Mouse (Mus musculus) midbrain, embryonic 11.5 days (tissue): ENCODE measurements around the gene Gpr135. TPM values are rescaled to one million over a fixed set of nuclear protein-coding genes. Genes with fewer than 3 reads are reported as not detected.

ENCODE experiments used
- ATAC-seq: fragments of 200-750 bp; cut with Nextera tagmentation; 2 replicates; pipeline ENCODE4 v1.8.0; 2017; ENCODE audit warnings: moderate TSS enrichment, moderate library complexity; ENCODE audit not compliant: low FRiP score
- DNase-seq: peaks from one replicate; pipeline ENCODE4 v3.0.0; 2015; ENCODE audit warnings: low spot score; ENCODE audit errors: missing footprints
- H3K27ac ChIP-seq: fragments of 300-500 bp; sonication (generic); 2 replicates; pipeline ENCODE4 v1.5.1; 2014; ENCODE audit warnings: low read depth, low read length
- H3K27me3 ChIP-seq: fragments of 300-500 bp; sonication (generic); 2 replicates; pipeline ENCODE4 v1.6.1; 2014; ENCODE audit warnings: mild to moderate bottlenecking, low read length, moderate library complexity, mixed read lengths; ENCODE audit not compliant: control insufficient read depth, insufficient read depth
- H3K36me3 ChIP-seq: fragments of 300-500 bp; sonication (generic); 2 replicates; pipeline ENCODE4 v1.6.1; 2014; ENCODE audit warnings: mild to moderate bottlenecking, low read length, moderate library complexity, mixed read lengths; ENCODE audit not compliant: control insufficient read depth, insufficient read depth
- H3K4me1 ChIP-seq: fragments of 300-500 bp; sonication (generic); 2 replicates; pipeline ENCODE4 v1.6.1; 2014; ENCODE audit warnings: low read length; ENCODE audit not compliant: control insufficient read depth, insufficient read depth
- H3K4me2 ChIP-seq: fragments of 300-500 bp; sonication (generic); 2 replicates; pipeline ENCODE4 v1.6.1; 2014; ENCODE audit warnings: mild to moderate bottlenecking, moderate library complexity
- H3K4me3 ChIP-seq: fragments of 300-500 bp; sonication (generic); 2 replicates; pipeline ENCODE4 v1.5.1; 2014; ENCODE audit warnings: low read depth, low read length
- H3K9ac ChIP-seq: fragments of 300-500 bp; sonication (generic); 2 replicates; pipeline ENCODE4 v1.6.1; 2014; ENCODE audit warnings: low read length
- H3K9me3 ChIP-seq: fragments of 300-500 bp; sonication (generic); 2 replicates; pipeline ENCODE4 v1.6.1; 2016; ENCODE audit warnings: low read length; ENCODE audit not compliant: control insufficient read depth
- WGBS: fragments of 180-500 bp; shearing (Covaris S2); extraction: QIAGEN DNeasy Blood & Tissue Kit; methylation state at CpG from one replicate; pipeline ENCODE4 v1.1.7; 2014; 5-methylcytosine and 5-hydroxymethylcytosine counted together
- polyA plus RNA-seq: library from polyadenylated mRNA; unstranded; fragments of >200 nt; fragmentation: Nextera tagmentation; extraction: Ambion mirVana; gene quantifications from 2 replicates; pipeline ENCODE4 v1.2.1, GENCODE M21; 2014

The Gpr135 gene
- polyA plus RNA-seq, 1 experiment from 2014 or later, result 1.2 TPM

GRCm38 (mm10) chr12:72021543-72021942 lies 49.4 kb downstream of the Gpr135 start:
- 86% methylated on average over 5 of the region's 5 CpGs for WGBS
- Histone ChIP-seq H3K27ac (no peak overlapping the region), H3K4me3 (no peak overlapping the region), H3K27me3 (no peaks in the 10 kb centered on the region), H3K9me3 (no peaks in the 10 kb centered on the region), H3K4me2 (no peak overlapping the region), H3K36me3 (no peaks in the 10 kb centered on the region), H3K9ac (no peak overlapping the region), H3K4me1 (no peaks in the 10 kb centered on the region)
- no peak for DNase-seq
- no peak for ATAC-seq

GRCm38 (mm10) chr12:72020285-72020684 lies 50.6 kb downstream of the Gpr135 start:
- 86% methylated on average over 4 of the region's 4 CpGs for WGBS
- ATAC-seq (no peak), DNase-seq (no peak)
- Histone ChIP-seq H3K36me3 (no peaks in the 10 kb centered on the region), H3K27me3 (no peaks in the 10 kb centered on the region), H3K4me1 (no peaks in the 10 kb centered on the region), H3K27ac (no peak overlapping the region), H3K4me2 (no peak overlapping the region), H3K9me3 (no peaks in the 10 kb centered on the region), H3K4me3 (no peak overlapping the region), H3K9ac (no peak overlapping the region)

Other genes starting within 250 kb of the Gpr135 start
- gene Daam1, start 240.0 kb downstream of the Gpr135 start, polyA plus RNA-seq, result 19.9 and 22.5 TPM in 2 replicates
- 8.5 and 9.6 TPM in 2 replicates for gene L3hypdh, start 14.3 kb upstream of the Gpr135 start, polyA plus RNA-seq
- 58.5 and 65.6 TPM in 2 replicates for gene Jkamp, start 14.5 kb upstream of the Gpr135 start, polyA plus RNA-seq
- gene Ccdc175, start 113.9 kb upstream of the Gpr135 start, polyA plus RNA-seq, result not detected in 2 replicates